Mouse (Mus musculus) lung, postnatal 0 days (tissue): Measurements from ENCODE around the gene Endov.

ENCODE experiments used
- CTCF ChIP-seq: IDR thresholded peaks from 2 replicates; pipeline ENCODE4 v1.5.1; 2016; ENCODE audit warnings: antibody characterized with exemption, mild to moderate bottlenecking
- EP300 ChIP-seq: IDR thresholded peaks from 2 replicates; pipeline ENCODE4 v1.6.1; 2016; ENCODE audit warnings: antibody characterized with exemption, mild to moderate bottlenecking, control low read depth

- TF ChIP-seq CTCF (peak; percentile 99), EP300 (no peak; the same call in 1 of the 2 replicates)
Measured at GRCm38 (mm10) chr11:119490861-119491689, at the start of gene Endov.
